Mouse (Mus musculus): ENCODE measurements at regions not wholly inside any gene's neighbourhood (a gene's known extent, or its start where the extent isn't known, plus 50 kb on each side); places are given as distances from the start of the nearest gene placed in this dataset.

- no peak for TF ChIP-seq POLR2A (IDR thresholded peaks at IDR 0.05; ENCODE audit: low read depth, low read length)
- no peak for TF ChIP-seq CTCF (conservative IDR thresholded peaks at IDR 0.05; ENCODE audit: insufficient read depth, insufficient read length, low read depth, low read length)
Observed at GRCm38 (mm10) chr7:40419332-40419731, 478.8 kb upstream of the Vstm2b start.
